Mouse (Mus musculus) CD4-positive helper T cell, adult 2 months (primary cell): ENCODE measurements at regions not wholly inside any gene's neighbourhood (a gene's known extent, or its start where the extent isn't known, plus 50 kb on each side); places are given as distances from the start of the nearest gene placed in this dataset.

Experiments used
- DNase-seq: peaks from one replicate; pipeline ENCODE4 v3.0.0-alpha.2; 2012; ENCODE audit warnings: low read depth, missing footprints, low spot score

GRCm38 (mm10) chr4:131485126-131485825 lies 352.8 kb downstream of the Ptpru start:
- DNase-seq = no peak

- peak; percentile 19 for DNase-seq
These were observed 351.3 kb downstream of the Ptpru start for GRCm38 (mm10) chr4:131486821-131487220.

- DNase-seq = no peak
These were observed 349.8 kb downstream of the Ptpru start for GRCm38 (mm10) chr4:131488246-131488645.

GRCm38 (mm10) chr4:131489056-131489455 lies 349.0 kb downstream of the Ptpru start:
- no peak for DNase-seq

GRCm38 (mm10) chr4:131491960-131492359 lies 346.1 kb downstream of the Ptpru start:
- DNase-seq = no peak

GRCm38 (mm10) chr4:131493726-131494125 lies 344.4 kb downstream of the Ptpru start:
- no peak for DNase-seq

- DNase-seq = no peak
These were observed 341.2 kb downstream of the Ptpru start for GRCm38 (mm10) chr4:131496900-131497299.

- no peak for DNase-seq
These were observed 337.0 kb downstream of the Ptpru start for GRCm38 (mm10) chr4:131500928-131501650.

- no peak for DNase-seq
These were observed 329.9 kb downstream of the Ptpru start for GRCm38 (mm10) chr4:131508154-131508553.

GRCm38 (mm10) chr4:131511586-131511985 lies 326.5 kb downstream of the Ptpru start:
- no peak for DNase-seq

- no peak for DNase-seq
These were observed 325.3 kb downstream of the Ptpru start for GRCm38 (mm10) chr4:131512768-131513167.

GRCm38 (mm10) chr4:131520636-131521306 lies 317.3 kb downstream of the Ptpru start:
- DNase-seq = no peak

GRCm38 (mm10) chr4:131521307-131521651 lies 316.8 kb downstream of the Ptpru start:
- DNase-seq = no peak

GRCm38 (mm10) chr4:131525236-131525635 lies 312.9 kb downstream of the Ptpru start:
- DNase-seq = no peak

- DNase-seq = no peak
These were observed 307.6 kb downstream of the Ptpru start for GRCm38 (mm10) chr4:131530491-131530890.

- DNase-seq = no peak
These were observed 307.1 kb downstream of the Ptpru start for GRCm38 (mm10) chr4:131531003-131531402.

GRCm38 (mm10) chr4:131534831-131535230 lies 303.3 kb downstream of the Ptpru start:
- no peak for DNase-seq

GRCm38 (mm10) chr4:131538237-131538636 lies 299.9 kb downstream of the Ptpru start:
- no peak for DNase-seq

- DNase-seq = no peak
These were observed 291.5 kb downstream of the Ptpru start for GRCm38 (mm10) chr4:131546422-131547200.

- no peak for DNase-seq
These were observed 288.5 kb downstream of the Ptpru start for GRCm38 (mm10) chr4:131549581-131549980.

- DNase-seq = no peak
These were observed 279.6 kb downstream of the Ptpru start for GRCm38 (mm10) chr4:131558513-131558912.

- DNase-seq = no peak
These were observed 274.2 kb downstream of the Ptpru start for GRCm38 (mm10) chr4:131563851-131564250.
